Mouse (Mus musculus): Measurements from ENCODE around the gene Fam57a.

- TF ChIP-seq CTCF (IDR thresholded peaks at IDR 0.05; ENCODE audit: control insufficient read depth, insufficient read depth, low read length) (no peak), POLR2A (IDR thresholded peaks at IDR 0.05; ENCODE audit: borderline replicate concordance, control insufficient read depth, low read depth, low read length) (0 out of 2 replicates have a peak, but pooled peaks have one; percentile 12)
Measured at GRCm38 (mm10) chr11:76201761-76202674, 22.5 kb downstream of the Fam57a start.

All from bone marrow, adult 2 months (tissue).